Mouse (Mus musculus) hindbrain, embryonic 15.5 days (tissue): Measurements from ENCODE around the gene Rab17. TPM values are rescaled to one million over a fixed set of nuclear protein-coding genes. Genes with fewer than 3 reads are reported as not detected.

Experiments used
- ATAC-seq: fragments of 200-750 bp; cut with Nextera tagmentation; 2 replicates; pipeline ENCODE4 v1.8.0; 2017; ENCODE audit warnings: low read depth, moderate number of reproducible peaks, moderate TSS enrichment; ENCODE audit not compliant: low FRiP score
- H3K27ac ChIP-seq: fragments of 300-500 bp; sonication (generic); replicated peaks from 2 replicates; pipeline ENCODE4 v1.5.1; 2015; ENCODE audit warnings: mild to moderate bottlenecking, inconsistent platforms
- H3K27me3 ChIP-seq: fragments of 300-500 bp; sonication (generic); 2 replicates; pipeline ENCODE4 v1.6.1; 2015; ENCODE audit warnings: control low read depth, inconsistent platforms
- H3K36me3 ChIP-seq: fragments of 300-500 bp; sonication (generic); 2 replicates; pipeline ENCODE4 v1.6.1; 2015; ENCODE audit warnings: control low read depth, inconsistent platforms
- H3K4me1 ChIP-seq: fragments of 300-500 bp; sonication (generic); replicated peaks from 2 replicates; pipeline ENCODE4 v1.6.1; 2015; ENCODE audit warnings: control low read depth, inconsistent platforms
- H3K4me2 ChIP-seq: fragments of 300-500 bp; sonication (generic); 2 replicates; pipeline ENCODE4 v1.6.1; 2015; ENCODE audit warnings: moderate library complexity, mild to moderate bottlenecking, inconsistent platforms
- H3K4me3 ChIP-seq: fragments of 300-500 bp; sonication (generic); 2 replicates; pipeline ENCODE4 v1.5.1; 2015; ENCODE audit warnings: mild to moderate bottlenecking, inconsistent platforms
- H3K9ac ChIP-seq: fragments of 300-500 bp; sonication (generic); 2 replicates; pipeline ENCODE4 v1.6.1; 2015; ENCODE audit warnings: inconsistent platforms
- H3K9me3 ChIP-seq: fragments of 300-500 bp; sonication (generic); 2 replicates; pipeline ENCODE4 v1.6.1; 2016; ENCODE audit warnings: control low read depth, inconsistent platforms
- WGBS: fragments of 180-500 bp; shearing (Covaris S2); methylation state at CpG from one replicate; pipeline ENCODE4 v1.1.7; 2015; 5-methylcytosine and 5-hydroxymethylcytosine counted together
- polyA plus RNA-seq: library from polyadenylated mRNA; unstranded; fragments of >200 nt; fragmentation: Nextera tagmentation; extraction: Ambion mirVana; gene quantifications from 2 replicates; pipeline ENCODE4 v1.2.1, GENCODE M21; 2015

The Rab17 gene
- polyA plus RNA-seq, result 0.10 and 0.17 TPM in 2 replicates

- no peaks in the 10 kb centered on the region for H3K9me3 ChIP-seq
- 44% methylated on average over 9 of the region's 9 CpGs for WGBS
- H3K27ac ChIP-seq, result no peak within 1 kb of the TSS
- H3K27me3 ChIP-seq, result 0 out of 2 replicates have a peak, but pooled peaks cover 7% of the 10 kb centered on the region
- no peaks in the 10 kb centered on the region for H3K36me3 ChIP-seq
- ATAC-seq, result no peak
- H3K4me1 ChIP-seq, result peaks cover 16% of the 10 kb centered on the region
- no peak within 1 kb of the TSS for H3K4me2 ChIP-seq
- H3K9ac ChIP-seq, result no peak within 1 kb of the TSS
- no peak within 1 kb of the TSS for H3K4me3 ChIP-seq
These were observed at the start of gene Rab17 for GRCm38 (mm10) chr1:90969347-90969784. Gene Rab17, minus strand, starts transcription at chr1:90969661.

GRCm38 (mm10) chr1:91017111-91017758 is 47.8 kb upstream of the Rab17 start:
- 14% methylated on average over 20 of the region's 20 CpGs for WGBS

GRCm38 (mm10) chr1:91015571-91015970 is 46.1 kb upstream of the Rab17 start:
- WGBS, result 67% methylated on average over 7 of the region's 7 CpGs
- Histone ChIP-seq H3K9me3 (no peaks in the 10 kb centered on the region), H3K4me1 (peaks cover 17% of the 10 kb centered on the region), H3K27ac (no peak overlapping the region), H3K36me3 (no peaks in the 10 kb centered on the region), H3K9ac (no peak overlapping the region), H3K4me3 (no peak overlapping the region), H3K4me2 (no peak overlapping the region), H3K27me3 (no peaks in the 10 kb centered on the region)
- no peak for ATAC-seq

More at GRCm38 (mm10) chr1:91017111-91017758, 47.8 kb upstream of the Rab17 start:
- Histone ChIP-seq H3K9me3 (no peaks in the 10 kb centered on the region), H3K4me3 (no peak overlapping the region), H3K36me3 (no peaks in the 10 kb centered on the region), H3K9ac (no peak overlapping the region), H3K27me3 (no peaks in the 10 kb centered on the region), H3K27ac (0 out of 2 replicates have a peak overlapping the region, but pooled peaks have one; percentile 10), H3K4me2 (peak overlapping the region; percentile 34), H3K4me1 (peaks cover 15% of the 10 kb centered on the region)
- no peak for ATAC-seq

GRCm38 (mm10) chr1:91013803-91014202 is 44.3 kb upstream of the Rab17 start:
- 74% methylated on average over 3 of the region's 3 CpGs for WGBS
- H3K36me3 ChIP-seq, result no peaks in the 10 kb centered on the region

GRCm38 (mm10) chr1:91011336-91011735 is 41.9 kb upstream of the Rab17 start:
- no peak for ATAC-seq
- Histone ChIP-seq H3K27ac (no peak overlapping the region), H3K27me3 (no peaks in the 10 kb centered on the region), H3K36me3 (no peaks in the 10 kb centered on the region), H3K4me1 (0 out of 2 replicates have a peak, but pooled peaks cover 4% of the 10 kb centered on the region), H3K9me3 (no peaks in the 10 kb centered on the region), H3K4me3 (no peak overlapping the region), H3K4me2 (no peak overlapping the region), H3K9ac (no peak overlapping the region)
- WGBS, result 88% methylated on average over 3 of the region's 3 CpGs

More at GRCm38 (mm10) chr1:91013803-91014202, 44.3 kb upstream of the Rab17 start:
- no peak for ATAC-seq
- H3K27ac ChIP-seq, result no peak overlapping the region
- no peak overlapping the region for H3K4me2 ChIP-seq
- no peaks in the 10 kb centered on the region for H3K27me3 ChIP-seq
- H3K9ac ChIP-seq, result no peak overlapping the region
- no peak overlapping the region for H3K4me3 ChIP-seq
- H3K9me3 ChIP-seq, result no peaks in the 10 kb centered on the region
- H3K4me1 ChIP-seq, result peaks cover 17% of the 10 kb centered on the region

GRCm38 (mm10) chr1:91010716-91011115 is 41.3 kb upstream of the Rab17 start:
- H3K9ac ChIP-seq, result no peak overlapping the region
- no peaks in the 10 kb centered on the region for H3K36me3 ChIP-seq
- no peak overlapping the region for H3K4me3 ChIP-seq
- WGBS, result 84% methylated on average over 2 of the region's 2 CpGs
- H3K4me1 ChIP-seq, result 0 out of 2 replicates have a peak, but pooled peaks cover 4% of the 10 kb centered on the region
- H3K4me2 ChIP-seq, result no peak overlapping the region
- no peaks in the 10 kb centered on the region for H3K27me3 ChIP-seq
- H3K9me3 ChIP-seq, result no peaks in the 10 kb centered on the region
- no peak for ATAC-seq
- no peak overlapping the region for H3K27ac ChIP-seq

GRCm38 (mm10) chr1:91010216-91010615 is 40.8 kb upstream of the Rab17 start:
- H3K9ac ChIP-seq, result no peak overlapping the region
- WGBS, result 94% methylated on average over 7 of the region's 7 CpGs
- ATAC-seq, result no peak
- H3K4me3 ChIP-seq, result no peak overlapping the region
- no peak overlapping the region for H3K4me2 ChIP-seq
- H3K27ac ChIP-seq, result no peak overlapping the region
- no peaks in the 10 kb centered on the region for H3K9me3 ChIP-seq
- 0 out of 2 replicates have a peak, but pooled peaks cover 4% of the 10 kb centered on the region for H3K4me1 ChIP-seq
- H3K36me3 ChIP-seq, result no peaks in the 10 kb centered on the region
- H3K27me3 ChIP-seq, result no peaks in the 10 kb centered on the region

- Histone ChIP-seq H3K4me3 (no peak overlapping the region), H3K27me3 (no peaks in the 10 kb centered on the region), H3K36me3 (no peaks in the 10 kb centered on the region), H3K9ac (no peak overlapping the region), H3K9me3 (no peaks in the 10 kb centered on the region), H3K4me2 (no peak overlapping the region), H3K27ac (no peak overlapping the region), H3K4me1 (0 out of 2 replicates have a peak, but pooled peaks cover 4% of the 10 kb centered on the region)
- 89% methylated on average over 6 of the region's 6 CpGs for WGBS
- ATAC-seq, result no peak
These were observed 39.8 kb upstream of the Rab17 start for GRCm38 (mm10) chr1:91009266-91009665.

GRCm38 (mm10) chr1:91008746-91009145 is 39.3 kb upstream of the Rab17 start:
- Histone ChIP-seq H3K9ac (no peak overlapping the region), H3K27ac (no peak overlapping the region), H3K4me3 (no peak overlapping the region), H3K27me3 (no peaks in the 10 kb centered on the region), H3K9me3 (no peaks in the 10 kb centered on the region), H3K4me2 (no peak overlapping the region), H3K36me3 (no peaks in the 10 kb centered on the region), H3K4me1 (0 out of 2 replicates have a peak, but pooled peaks cover 4% of the 10 kb centered on the region)
- 81% methylated on average over 9 of the region's 9 CpGs for WGBS
- no peak for ATAC-seq

- no peaks in the 10 kb centered on the region for H3K27me3 ChIP-seq
- WGBS, result 95% methylated on average over 14 of the region's 14 CpGs
- H3K4me3 ChIP-seq, result no peak overlapping the region
- H3K4me1 ChIP-seq, result 0 out of 2 replicates have a peak, but pooled peaks cover 4% of the 10 kb centered on the region
- H3K36me3 ChIP-seq, result no peaks in the 10 kb centered on the region
- H3K27ac ChIP-seq, result no peak overlapping the region
- no peak overlapping the region for H3K9ac ChIP-seq
- H3K4me2 ChIP-seq, result no peak overlapping the region
- ATAC-seq, result no peak; the same call in 1 of the 2 replicates
- H3K9me3 ChIP-seq, result no peaks in the 10 kb centered on the region
These were observed 38.8 kb upstream of the Rab17 start for GRCm38 (mm10) chr1:91008147-91008682.

GRCm38 (mm10) chr1:91006708-91007107 is 37.2 kb upstream of the Rab17 start:
- Histone ChIP-seq H3K27me3 (no peaks in the 10 kb centered on the region), H3K9ac (no peak overlapping the region), H3K27ac (no peak overlapping the region), H3K4me3 (no peak overlapping the region), H3K4me2 (no peak overlapping the region), H3K36me3 (no peaks in the 10 kb centered on the region), H3K4me1 (0 out of 2 replicates have a peak, but pooled peaks cover under 1% of the 10 kb centered on the region), H3K9me3 (no peaks in the 10 kb centered on the region)
- 85% methylated on average over 9 of the region's 9 CpGs for WGBS
- ATAC-seq, result no peak

- H3K36me3 ChIP-seq, result no peaks in the 10 kb centered on the region
- H3K27me3 ChIP-seq, result no peaks in the 10 kb centered on the region
- no peak overlapping the region for H3K27ac ChIP-seq
- ATAC-seq, result no peak
- H3K4me2 ChIP-seq, result no peak overlapping the region
- no peaks in the 10 kb centered on the region for H3K9me3 ChIP-seq
- WGBS, result 77% methylated on average over 5 of the region's 5 CpGs
- no peak overlapping the region for H3K4me3 ChIP-seq
- H3K9ac ChIP-seq, result no peak overlapping the region
- H3K4me1 ChIP-seq, result peaks cover 7% of the 10 kb centered on the region
These were observed 36.6 kb upstream of the Rab17 start for GRCm38 (mm10) chr1:91006037-91006436.
